Mouse (Mus musculus) embryo, embryonic 11 days (tissue): ENCODE data around the gene Extl1.
"Not testable (repeated sequence)": the region's sequence is repeated elsewhere in the genome, so short reads cannot be mapped to it uniquely, and the experiment has no call there.

ENCODE experiments used
- DNase-seq: peaks from one replicate; pipeline ENCODE4 v3.0.0-alpha.2; 2015

Gene Extl1

GRCm38 (mm10) chr4:134383750-134384149 lies at the start of gene Extl1:
Extl1 (minus strand) TSS chr4:134383850.
- DNase-seq = not testable (repeated sequence)

- no peak for DNase-seq
Observed at GRCm38 (mm10) chr4:134432686-134433360, 49.2 kb upstream of the Extl1 start.

GRCm38 (mm10) chr4:134430381-134431004 lies 46.8 kb upstream of the Extl1 start:
- peak; percentile 75 for DNase-seq

- no peak for DNase-seq
Observed at GRCm38 (mm10) chr4:134425088-134425487, 41.4 kb upstream of the Extl1 start.

- DNase-seq = no peak
Observed at GRCm38 (mm10) chr4:134423949-134424348, 40.3 kb upstream of the Extl1 start.

- no peak for DNase-seq
Observed at GRCm38 (mm10) chr4:134421971-134422370, 38.3 kb upstream of the Extl1 start.

GRCm38 (mm10) chr4:134417111-134417510 lies 33.5 kb upstream of the Extl1 start:
- DNase-seq = no peak

- DNase-seq = no peak
Observed at GRCm38 (mm10) chr4:134416602-134417001, 33.0 kb upstream of the Extl1 start.

- DNase-seq = no peak
Observed at GRCm38 (mm10) chr4:134416177-134416576, 32.5 kb upstream of the Extl1 start.

GRCm38 (mm10) chr4:134409286-134409685 lies 25.6 kb upstream of the Extl1 start:
- DNase-seq = no peak

- no peak for DNase-seq
Observed at GRCm38 (mm10) chr4:134403721-134404120, 20.1 kb upstream of the Extl1 start.

GRCm38 (mm10) chr4:134402571-134403262 lies 19.1 kb upstream of the Extl1 start:
- no peak for DNase-seq

- DNase-seq = no peak
Observed at GRCm38 (mm10) chr4:134401856-134402570, 18.4 kb upstream of the Extl1 start.

- DNase-seq = peak; percentile 77
Observed at GRCm38 (mm10) chr4:134401181-134401661, 17.6 kb upstream of the Extl1 start.

- DNase-seq = no peak
Observed at GRCm38 (mm10) chr4:134400206-134400605, 16.6 kb upstream of the Extl1 start.

- no peak for DNase-seq
Observed at GRCm38 (mm10) chr4:134397732-134398131, 14.1 kb upstream of the Extl1 start.

GRCm38 (mm10) chr4:134397121-134397520 lies 13.5 kb upstream of the Extl1 start:
- no peak for DNase-seq

- peak; percentile 99 for DNase-seq
Observed at GRCm38 (mm10) chr4:134395977-134396825, 12.6 kb upstream of the Extl1 start, which contains the start of gene Pafah2. Pafah2 (plus strand) TSS chr4:134396320.

- no peak for DNase-seq
Observed at GRCm38 (mm10) chr4:134395142-134395541, 11.5 kb upstream of the Extl1 start.

GRCm38 (mm10) chr4:134393026-134393425 lies 9.4 kb upstream of the Extl1 start:
- peak; percentile 59 for DNase-seq

GRCm38 (mm10) chr4:134392595-134392994 lies 8.9 kb upstream of the Extl1 start:
- peak; percentile 61 for DNase-seq

GRCm38 (mm10) chr4:134391636-134392035 lies 8.0 kb upstream of the Extl1 start:
- no peak for DNase-seq
